Mouse (Mus musculus) heart, adult 2 months (tissue): ENCODE measurements around the gene Snx21.

ENCODE experiments used
- CTCF ChIP-seq: fragments of 200-600 bp; IDR thresholded peaks from 2 replicates; pipeline ENCODE4 v1.8.1; 2022; ENCODE audit warnings: antibody characterized with exemption, mild to moderate bottlenecking, moderate library complexity
- POLR2A ChIP-seq: fragments of 200-500 bp; IDR thresholded peaks from 2 replicates; pipeline ENCODE4 v1.6.1; 2011; ENCODE audit warnings: mild to moderate bottlenecking, low read depth, low read length, control low read depth; ENCODE audit not compliant: insufficient read depth

DNA sequence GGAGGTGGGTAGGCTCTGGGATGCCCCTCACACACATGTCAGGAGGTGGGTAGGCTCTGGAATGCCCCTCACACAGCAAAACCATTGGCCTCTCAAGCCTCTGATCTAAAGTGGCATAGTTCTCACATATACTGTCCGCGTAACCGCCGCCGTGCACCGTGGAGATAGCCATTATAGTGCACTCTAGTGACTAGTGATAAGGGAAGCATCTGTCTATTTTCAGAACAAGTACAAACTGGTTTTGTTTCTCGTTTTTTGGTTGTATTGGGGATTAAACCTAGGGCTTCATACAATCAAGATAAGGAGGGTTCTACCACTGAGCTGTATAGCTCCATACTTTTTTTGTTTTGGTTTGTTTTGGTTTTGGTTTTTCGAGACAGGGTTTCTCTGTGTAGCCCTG lies 30.2 kb downstream of the Snx21 start:
- no peak for TF ChIP-seq CTCF
- TF ChIP-seq POLR2A = no peak
